Mouse (Mus musculus) right cerebral cortex, adult 2 months (tissue): ENCODE data around the gene Ptgfrn.

Experiments used
- DNase-seq, 2 experiments: peaks; one replicate each; pipeline ENCODE4 v3.0.0; 2021 to 2022; ENCODE audit warnings: low spot score in 2 of 2

The Ptgfrn gene

DNA sequence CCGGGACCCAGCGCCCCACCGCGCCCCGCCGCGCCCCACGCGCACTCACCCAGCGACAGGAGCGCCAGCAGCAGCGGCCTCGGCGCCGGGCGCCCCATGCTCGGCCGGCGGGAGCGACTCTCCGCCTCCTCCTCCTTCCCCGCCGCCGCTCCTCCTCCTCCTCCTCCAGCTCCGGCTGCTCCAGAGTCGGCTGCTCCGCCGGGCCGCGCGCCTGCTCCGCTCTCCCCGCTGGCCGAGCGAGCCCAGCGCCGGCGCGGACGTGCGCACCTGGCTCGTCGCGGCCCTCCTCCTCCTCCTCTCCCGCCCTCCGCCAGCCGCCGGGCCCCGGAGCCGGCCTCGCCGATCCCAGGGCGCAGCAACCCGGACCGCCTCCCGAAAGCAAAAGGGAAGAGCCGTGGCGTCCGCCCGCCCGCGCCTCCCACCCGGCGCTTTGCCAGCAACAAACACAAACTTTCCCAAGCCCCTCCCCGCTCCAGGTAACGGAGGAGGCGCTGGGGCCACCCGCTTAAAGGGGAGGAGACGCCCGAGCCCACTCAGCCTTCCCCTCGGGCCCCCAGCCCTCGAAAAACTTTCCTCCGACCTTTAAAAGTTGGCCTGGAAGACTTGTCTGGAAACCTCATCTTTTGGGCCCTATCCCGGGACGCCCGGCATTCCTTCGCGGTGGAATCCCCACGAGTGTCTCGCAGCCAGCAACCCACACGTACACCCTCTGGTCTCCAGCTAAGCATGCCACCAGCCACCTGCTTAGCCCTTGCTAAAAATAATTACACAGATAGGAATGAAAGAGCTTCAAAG, at the start of gene Ptgfrn:
Gene Ptgfrn, minus strand, starts transcription at position 236 of the 795 bp plus-strand sequence.
- DNase-seq, result peak in 1 of 2 experiments; percentile 43

GRCm38 (mm10) chr3:101159701-101160100, 49.6 kb upstream of the Ptgfrn start:
- DNase-seq, result no peak

DNA sequence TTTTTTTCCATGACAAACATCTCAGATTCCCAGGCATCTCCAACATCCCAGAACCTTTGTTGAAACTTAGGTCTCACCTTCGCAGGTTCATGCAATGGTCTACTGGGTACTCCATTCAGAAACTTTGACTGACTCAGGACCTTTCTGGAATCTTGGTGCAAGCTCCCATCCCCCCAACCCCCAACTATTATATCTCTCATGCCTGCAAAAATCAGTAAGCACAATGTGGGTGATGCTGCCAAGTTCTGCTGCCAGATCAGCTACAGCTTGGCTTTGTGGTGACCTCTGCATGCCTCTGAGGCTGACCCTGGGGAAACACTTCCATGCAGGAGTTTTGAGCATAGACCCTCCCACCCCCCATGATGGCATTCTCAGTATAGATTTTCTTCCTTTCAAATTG, 44.0 kb upstream of the Ptgfrn start:
- no peak for DNase-seq

GRCm38 (mm10) chr3:101153341-101153740, 43.3 kb upstream of the Ptgfrn start:
- no peak for DNase-seq

DNA sequence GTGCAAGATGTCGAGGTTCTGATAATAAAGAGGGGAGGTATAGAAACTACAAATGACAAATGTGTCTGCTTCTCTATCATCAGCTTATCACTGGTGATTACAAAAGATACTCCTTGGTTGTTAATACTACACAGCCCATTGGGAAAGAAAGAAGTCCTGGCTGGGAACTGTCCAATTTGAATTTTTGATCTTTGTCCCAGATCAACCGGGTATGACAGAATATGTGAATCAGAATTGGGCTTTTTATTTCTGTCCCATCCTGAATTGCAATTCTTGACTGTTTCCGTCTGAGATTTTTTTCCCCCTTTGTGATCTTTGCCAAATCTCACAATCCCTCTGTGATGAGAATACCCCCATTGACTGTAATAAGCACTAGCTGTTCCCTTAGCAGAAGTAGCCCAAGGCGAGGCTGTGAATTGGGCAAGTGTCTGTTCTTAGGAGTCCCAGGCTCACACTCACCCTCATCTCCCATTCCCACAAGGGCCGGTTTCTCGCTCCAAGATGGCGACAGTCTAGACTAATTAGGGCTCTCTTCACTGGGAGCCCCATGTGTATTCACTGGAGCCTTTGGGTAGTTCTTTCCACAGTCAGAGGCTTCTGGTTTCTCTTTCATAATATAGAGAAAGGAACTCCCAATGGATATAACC, 36.2 kb upstream of the Ptgfrn start:
- DNase-seq, result no peak

GRCm38 (mm10) chr3:101145292-101146046, 35.4 kb upstream of the Ptgfrn start:
- peak; percentile 57 to 76 for DNase-seq

GRCm38 (mm10) chr3:101144366-101144948, 34.4 kb upstream of the Ptgfrn start:
- no peak for DNase-seq

DNA sequence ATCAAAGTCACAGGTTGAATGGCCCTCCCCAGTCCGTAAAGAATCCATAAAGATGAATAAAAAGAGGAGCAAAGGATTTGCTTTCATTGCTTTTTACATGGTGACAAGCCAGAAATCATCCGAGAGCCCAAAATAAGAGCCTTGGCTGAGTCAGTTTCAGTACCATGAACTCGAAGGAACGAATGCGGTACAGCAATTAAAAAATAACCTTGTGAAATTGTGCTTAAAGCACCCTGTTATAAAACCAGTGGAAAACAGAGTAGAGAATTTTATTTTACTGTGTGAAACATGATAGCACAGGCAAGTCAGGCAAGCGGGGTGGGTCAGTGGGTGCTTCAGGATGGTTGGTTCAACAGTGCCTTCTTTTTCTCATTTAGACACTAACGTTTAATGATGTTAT, 33.4 kb upstream of the Ptgfrn start:
- DNase-seq, result peak; percentile 20 to 26

GRCm38 (mm10) chr3:101141864-101142263, 31.8 kb upstream of the Ptgfrn start:
- DNase-seq, result peak; percentile 33 to 36

DNA sequence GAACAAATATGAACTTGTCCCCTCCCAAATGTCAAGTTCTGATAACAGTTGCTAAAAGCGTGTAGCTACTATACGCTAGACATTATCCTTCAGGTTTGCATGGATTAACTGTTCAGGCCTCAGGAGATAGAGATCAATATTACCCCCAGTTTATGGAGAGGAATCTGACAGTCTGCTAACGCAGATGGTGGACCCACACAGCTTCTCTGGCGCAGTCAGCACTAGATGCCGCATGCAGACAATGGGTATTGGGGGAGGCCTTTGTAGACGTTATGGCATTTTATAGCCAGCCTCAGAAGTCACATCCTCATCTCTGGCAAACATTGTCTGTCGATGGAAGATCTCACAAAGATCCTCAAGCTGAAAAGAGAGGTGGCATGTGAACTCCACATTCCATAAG, 29.9 kb upstream of the Ptgfrn start:
- DNase-seq, result no peak

DNA sequence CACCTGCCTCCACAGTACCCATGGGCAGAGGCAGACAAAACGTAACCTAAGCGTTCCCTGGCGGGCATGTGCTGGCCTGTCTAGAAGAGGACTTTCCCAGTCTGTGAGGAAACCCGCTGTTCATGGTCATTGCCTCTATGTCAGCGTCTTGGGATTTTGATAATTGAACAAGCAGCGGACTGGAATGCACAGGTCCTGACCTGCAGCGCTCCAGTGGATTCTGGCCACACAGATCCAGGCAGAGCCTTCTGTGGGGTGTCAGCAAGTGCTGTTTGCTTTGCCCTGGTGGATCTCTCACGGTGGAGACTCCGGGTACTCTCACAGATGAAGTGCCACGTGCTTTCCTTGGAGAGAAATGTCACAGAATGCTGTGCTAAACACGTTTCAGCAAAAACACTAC, 26.4 kb upstream of the Ptgfrn start:
- DNase-seq, result no peak

GRCm38 (mm10) chr3:101134861-101135260, 24.8 kb upstream of the Ptgfrn start:
- DNase-seq, result no peak

DNA sequence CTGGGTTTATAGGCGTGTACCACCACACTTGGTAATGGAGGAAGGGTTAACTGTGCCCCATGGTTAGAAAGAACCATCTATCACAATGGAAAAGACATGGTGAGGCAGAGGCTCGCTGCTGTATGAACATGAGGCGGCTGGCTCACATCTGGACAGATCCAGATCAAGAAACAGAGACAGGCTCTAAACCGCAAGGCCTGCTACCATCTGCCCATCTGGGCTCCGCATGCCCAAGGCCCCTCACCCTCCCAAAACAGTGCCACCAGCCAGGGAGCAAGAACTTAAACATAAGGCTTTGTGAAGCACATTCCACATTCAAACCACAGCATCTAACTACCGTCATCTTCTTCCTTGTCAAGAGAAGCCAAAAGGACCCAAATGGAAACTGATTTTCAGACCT, 22.9 kb upstream of the Ptgfrn start:
- DNase-seq, result no peak

GRCm38 (mm10) chr3:101131772-101132171, 21.7 kb upstream of the Ptgfrn start:
- no peak for DNase-seq

DNA sequence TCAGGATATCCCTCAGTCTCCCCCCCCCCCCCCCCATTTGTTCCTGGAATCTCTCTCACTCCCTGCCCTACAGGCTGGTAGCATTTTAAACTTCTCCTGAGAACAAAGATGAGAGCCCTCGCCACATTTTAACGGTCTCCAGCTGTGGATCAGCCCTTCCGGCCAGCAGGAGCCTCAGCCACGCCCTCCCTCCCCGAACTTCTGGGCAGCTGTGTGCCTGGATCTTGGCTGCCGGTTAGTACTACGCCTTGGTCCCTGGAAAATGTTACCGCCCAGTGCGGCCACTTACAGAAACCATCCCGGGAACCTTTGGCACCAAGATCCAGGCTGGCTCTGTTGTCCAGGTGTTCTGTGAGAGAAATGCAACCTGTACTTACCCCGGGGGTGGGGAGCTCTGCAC, 20.4 kb upstream of the Ptgfrn start:
- DNase-seq, result no peak

- no peak for DNase-seq
Measured at GRCm38 (mm10) chr3:101129620-101130019, 19.5 kb upstream of the Ptgfrn start.

DNA sequence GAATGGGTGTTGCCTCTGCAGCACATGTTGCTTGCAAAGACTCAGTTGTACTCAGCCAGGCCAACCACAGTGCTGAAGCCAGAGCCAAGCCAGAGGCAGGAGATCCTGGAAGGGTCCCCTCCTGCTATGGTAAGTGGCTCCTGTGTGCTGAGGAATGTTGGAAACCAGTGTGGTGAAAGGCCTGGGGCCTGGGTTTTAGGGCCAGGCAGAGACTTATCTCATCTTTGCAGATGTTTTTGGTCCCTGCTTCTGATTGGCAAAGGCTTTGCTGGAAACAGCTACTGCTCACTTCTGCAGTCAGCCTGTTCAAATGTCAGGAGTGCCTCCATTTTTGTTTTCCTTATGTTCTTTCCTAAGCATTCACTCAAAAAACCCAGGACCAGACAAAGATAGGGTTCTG, 19.0 kb upstream of the Ptgfrn start:
- DNase-seq, result no peak

DNA sequence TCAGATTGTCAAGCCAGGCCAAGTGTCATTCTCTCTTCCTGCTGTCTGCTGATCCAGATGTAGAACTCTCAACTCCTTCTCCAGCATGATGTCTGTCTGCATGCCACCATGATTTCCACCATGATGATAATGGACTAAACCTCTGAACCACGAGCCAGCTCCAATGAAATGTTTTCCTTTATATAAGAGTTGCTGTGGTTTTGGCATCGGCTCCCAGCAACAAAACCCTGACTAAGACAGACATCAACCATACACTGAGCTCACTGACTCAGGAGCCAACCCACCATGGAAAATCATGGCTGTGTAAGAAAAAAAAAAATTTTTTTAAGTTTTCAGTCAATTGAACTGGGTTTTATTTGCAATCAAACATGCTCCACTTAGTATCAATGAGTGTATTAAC, 17.7 kb upstream of the Ptgfrn start:
- no peak for DNase-seq

DNA sequence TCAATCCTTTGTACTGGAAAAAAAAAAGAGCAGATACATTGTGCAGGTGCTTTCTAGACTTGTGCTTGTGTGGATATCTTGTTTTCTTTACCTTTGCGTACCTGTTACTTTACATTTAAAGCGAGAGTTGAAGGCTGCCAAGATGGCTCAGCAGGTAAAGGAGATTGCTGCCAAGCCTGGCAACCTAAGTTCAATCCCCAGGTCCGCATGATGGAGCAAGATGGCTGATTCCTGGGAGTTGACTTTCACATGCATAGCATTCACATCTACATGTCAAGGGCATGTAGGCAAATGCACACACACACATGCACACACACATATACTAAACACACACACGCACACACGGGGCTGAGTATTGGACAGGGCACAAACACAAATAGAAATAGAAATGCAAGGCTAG, 14.6 kb upstream of the Ptgfrn start:
- DNase-seq, result no peak

DNA sequence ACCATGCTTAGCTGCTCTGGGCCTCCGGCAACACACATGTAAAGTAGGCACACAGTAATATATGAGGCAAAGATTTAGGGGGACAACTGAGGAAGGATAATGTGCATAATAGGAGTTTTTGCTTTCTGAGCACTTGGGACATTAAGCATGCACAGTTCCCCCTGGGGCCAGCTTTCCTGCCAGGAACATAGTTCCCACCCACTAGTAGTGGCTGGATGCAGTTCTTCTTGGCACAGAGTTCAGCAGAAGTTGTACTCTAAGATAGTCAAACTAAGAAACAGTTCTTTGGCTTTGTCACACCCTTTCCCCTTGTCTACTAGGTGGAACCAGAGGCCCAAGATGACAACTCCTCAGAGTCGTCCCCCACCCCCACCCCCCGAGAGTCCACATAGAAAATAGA, 12.4 kb upstream of the Ptgfrn start:
- no peak for DNase-seq

DNA sequence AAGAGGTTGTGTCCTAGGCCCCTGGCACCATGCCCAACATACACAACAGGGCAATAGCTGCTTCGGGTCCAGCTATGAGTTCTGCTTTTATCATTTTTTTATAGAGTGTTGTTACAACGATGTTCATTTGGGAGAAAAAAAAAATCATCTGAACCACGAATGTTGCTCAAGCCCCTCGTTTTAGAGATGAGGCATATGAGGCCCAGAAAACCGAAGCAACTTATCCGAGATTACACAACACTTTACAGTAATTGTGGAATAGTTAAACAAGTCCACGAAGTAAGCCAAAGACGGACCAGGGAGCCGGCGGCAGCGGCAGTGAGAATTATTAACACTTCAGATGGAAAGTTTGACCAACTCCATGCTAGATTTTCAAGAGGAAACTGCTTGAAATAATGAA, 7.7 kb upstream of the Ptgfrn start:
- DNase-seq, result no peak

GRCm38 (mm10) chr3:101117386-101117749, 7.3 kb upstream of the Ptgfrn start:
- no peak for DNase-seq
